Mouse (Mus musculus): ENCODE measurements around the gene Proser2. TPM values are rescaled to one million over a fixed set of nuclear protein-coding genes. Genes with fewer than 3 reads are reported as not detected.

Proser2 gene
- total RNA-seq, 2 experiments from 2014 or later: 2.3 to 3.4 TPM

DNA sequence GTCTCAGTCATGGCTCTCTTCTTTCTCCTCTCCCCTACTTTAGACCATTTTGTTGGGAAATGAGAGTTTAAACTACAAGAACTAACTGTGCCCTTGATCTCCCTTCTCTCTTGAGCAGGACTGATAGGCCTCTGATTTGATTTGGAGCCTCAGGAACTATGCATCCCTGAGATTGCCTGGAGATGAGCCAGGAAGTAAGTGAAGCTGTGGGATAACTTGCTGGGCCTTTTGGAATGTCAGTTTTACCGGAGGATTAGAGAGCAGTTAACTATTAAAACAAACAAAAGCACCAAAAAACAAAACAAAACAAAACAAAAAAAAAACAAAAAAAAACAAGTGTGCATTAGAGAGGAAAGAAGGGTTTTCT is 54.5 kb downstream of the Proser2 start:
- DNase-seq: no peak
- intact Hi-C loops (cut with DNase I): no loop called here

- DNase-seq: peak; percentile 6
- intact Hi-C loops (cut with DNase I): no loop called here
These were observed 55.0 kb downstream of the Proser2 start for GRCm38 (mm10) chr2:6074891-6075529.

DNA sequence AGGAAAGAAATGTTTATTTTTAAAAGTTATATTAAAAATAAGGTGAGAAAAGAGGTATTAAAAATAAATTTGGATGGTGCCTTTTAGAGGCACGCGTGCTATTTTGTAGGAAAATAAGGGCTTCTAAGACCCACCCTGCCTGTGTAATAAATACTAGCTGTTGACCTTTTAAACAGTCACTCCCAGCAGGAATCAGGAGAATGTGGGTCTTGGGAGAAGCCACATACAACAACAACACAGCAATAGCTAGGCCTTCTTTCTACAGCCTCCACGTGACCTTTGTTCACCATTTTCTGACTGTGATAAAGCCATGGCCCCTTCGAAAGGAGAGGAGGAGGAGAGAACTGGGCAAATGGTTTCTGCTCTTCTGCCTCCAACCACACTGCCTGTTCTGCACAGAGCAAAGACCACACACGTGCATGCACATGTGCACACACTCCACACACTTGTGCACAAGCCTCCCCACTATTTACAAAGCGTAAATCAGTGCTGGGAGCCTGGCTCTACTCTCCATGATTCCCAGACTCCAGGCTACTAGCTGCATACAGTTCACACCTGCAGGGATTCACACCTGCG is 57.2 kb downstream of the Proser2 start:
- intact Hi-C loops (cut with DNase I): no loop called here
- no peak for DNase-seq

DNA sequence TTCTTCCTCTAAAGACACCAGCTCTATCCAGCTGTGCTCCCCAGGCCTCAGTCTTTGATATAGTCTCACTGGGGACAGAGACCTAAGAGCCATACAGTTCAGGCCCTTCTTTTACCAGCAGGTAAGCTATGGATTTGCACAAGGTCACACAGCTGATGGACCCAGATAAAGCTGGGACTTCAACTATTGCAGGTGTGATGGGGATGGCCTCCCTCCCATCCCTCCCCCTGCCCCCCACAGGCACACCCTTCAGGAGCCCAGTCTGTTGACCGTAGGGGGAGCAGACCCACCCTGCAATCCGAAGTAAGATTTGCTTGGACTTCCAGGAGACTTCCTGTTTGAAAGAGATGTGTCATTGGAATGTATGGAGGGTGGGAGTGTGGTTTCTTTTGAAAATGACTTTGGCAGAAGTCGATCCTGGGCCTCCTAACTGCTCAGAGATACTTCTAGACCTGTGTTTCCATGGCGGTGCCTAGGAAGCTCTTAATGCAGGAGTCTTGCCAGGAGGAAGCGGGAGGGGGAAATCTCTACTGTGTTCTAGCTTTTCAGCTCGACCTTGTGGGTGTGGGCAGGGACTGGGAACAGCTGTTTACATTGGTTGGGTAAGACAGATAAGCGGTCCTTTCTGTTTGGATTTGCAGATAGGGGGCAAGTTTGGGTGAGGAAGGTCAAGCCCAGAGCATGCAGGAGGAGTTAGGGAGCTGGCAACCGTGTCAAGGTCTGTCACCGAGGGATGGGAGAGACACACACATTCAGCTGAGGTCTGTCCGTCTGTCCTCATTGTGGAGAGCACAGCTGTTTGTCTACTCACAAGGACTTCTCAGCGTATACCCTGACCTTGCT is 58.2 kb downstream of the Proser2 start:
- no peak for DNase-seq
- intact Hi-C loops (cut with DNase I): no loop called here

GRCm38 (mm10) chr2:6070925-6071324 is 59.1 kb downstream of the Proser2 start:
- intact Hi-C loops (cut with DNase I): no loop called here
- DNase-seq: no peak

- intact Hi-C loops (cut with DNase I): no loop called here
- no peak for DNase-seq
These were observed 62.7 kb downstream of the Proser2 start for GRCm38 (mm10) chr2:6067341-6067740.

DNA sequence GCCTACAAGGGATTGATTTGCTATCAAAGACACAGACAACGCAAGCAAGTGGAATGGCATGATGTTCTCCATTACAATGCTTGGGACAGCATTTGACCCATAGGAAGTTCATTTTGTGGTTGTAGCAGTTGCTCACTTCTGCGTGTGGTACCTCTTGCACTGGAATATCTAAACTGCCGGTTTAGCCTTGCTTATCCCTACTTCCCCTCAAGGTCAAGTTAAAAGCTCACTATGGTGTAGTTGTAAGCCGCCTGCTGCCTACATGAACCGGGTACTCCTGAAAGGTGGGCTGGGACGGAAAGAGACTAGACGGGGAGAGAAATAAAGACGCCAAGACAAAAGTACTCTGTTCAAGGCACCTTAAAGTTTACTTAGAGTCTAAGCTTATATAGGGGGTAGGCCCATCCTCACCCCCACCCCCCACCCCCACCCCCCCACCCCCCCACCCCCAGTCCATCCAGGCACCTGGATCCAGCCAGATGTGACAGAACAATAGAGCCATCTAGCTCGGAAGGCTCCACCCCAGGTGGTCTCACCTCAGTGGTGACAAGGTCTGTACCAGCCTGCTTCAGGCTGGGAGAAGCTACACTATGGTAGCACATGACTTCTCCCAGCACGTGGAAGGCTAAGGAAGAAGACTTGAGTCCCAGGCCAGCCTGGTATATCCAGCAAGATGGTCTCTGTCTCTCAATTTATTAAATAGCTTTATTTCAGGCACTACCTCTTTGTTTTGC is 69.8 kb downstream of the Proser2 start:
- intact Hi-C loops (cut with DNase I): no loop called here
- DNase-seq: no peak

DNA sequence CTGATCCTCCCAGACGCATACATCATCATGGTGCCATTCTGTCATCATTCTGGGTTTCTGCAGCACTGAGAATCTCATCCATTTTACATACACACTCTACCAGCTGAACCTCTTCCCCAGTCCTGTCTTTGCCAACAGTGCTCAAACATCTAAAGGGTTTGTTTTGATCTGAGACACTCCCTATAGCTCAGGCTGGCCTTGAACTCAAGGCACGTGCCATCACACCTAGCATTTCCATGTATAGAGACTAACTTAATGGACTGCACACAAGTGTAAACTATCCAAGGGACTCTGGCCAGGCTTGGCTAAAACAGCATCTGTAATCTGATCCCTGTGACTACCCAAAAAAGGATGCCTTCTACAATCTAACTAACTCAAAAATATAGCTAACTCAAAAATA is 70.7 kb downstream of the Proser2 start:
- intact Hi-C loops (cut with DNase I): no loop called here

GRCm38 (mm10) chr2:6056518-6056917 is 73.5 kb downstream of the Proser2 start:
- DNase-seq: no peak
- intact Hi-C loops (cut with DNase I): no loop called here

More for the DNA sequence above, 70.7 kb downstream of the Proser2 start:
- DNase-seq: no peak

DNA sequence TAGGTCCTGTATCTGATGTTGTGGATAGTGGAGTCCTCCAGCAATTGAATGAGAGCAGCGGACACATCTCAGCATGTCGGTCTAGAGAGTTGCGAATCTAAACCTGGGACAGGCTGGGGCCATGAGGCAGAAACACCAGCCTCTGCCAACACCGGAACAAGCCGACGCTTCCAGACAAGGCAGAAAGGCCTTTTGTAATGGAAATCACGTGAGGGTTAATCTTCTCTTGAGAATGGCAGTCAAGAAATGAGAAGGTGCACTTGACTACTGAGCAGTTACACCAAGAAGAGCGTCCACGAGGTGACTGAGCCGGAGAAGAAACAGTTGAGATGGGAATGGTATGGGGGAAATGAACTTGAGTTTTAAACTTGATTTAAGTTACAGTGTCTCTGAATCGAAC is 74.5 kb downstream of the Proser2 start:
- intact Hi-C loops (cut with DNase I): no loop called here
- no peak for DNase-seq

- DNase-seq: no peak
- intact Hi-C loops (cut with DNase I): no loop called here
These were observed 81.0 kb downstream of the Proser2 start for GRCm38 (mm10) chr2:6049018-6049417.

- intact Hi-C loops (cut with DNase I): no loop called here
These were observed 81.4 kb downstream of the Proser2 start for GRCm38 (mm10) chr2:6048570-6048969.

More at GRCm38 (mm10) chr2:6048570-6048969, 81.4 kb downstream of the Proser2 start:
- DNase-seq: no peak

Other genes starting within 250 kb of the Proser2 start
- 100 to 1,000 TPM; 100 to 114 TPM for gene Sec61a2, start 234.8 kb downstream of the Proser2 start, total RNA-seq (2021)
- 10 to 100 TPM; 11.6 to 14.8 TPM for gene Dhtkd1, start 187.4 kb downstream of the Proser2 start, total RNA-seq (2021)
- gene Upf2, start 178.7 kb downstream of the Proser2 start, total RNA-seq (2021): 10 to 100 TPM; 16.7 to 19.6 TPM
- under 1 TPM; 0.60 to 0.68 TPM for gene Echdc3, start 82.8 kb upstream of the Proser2 start, total RNA-seq (2021)
- gene Usp6nl, start 192.5 kb upstream of the Proser2 start, total RNA-seq (2021): 10 to 100 TPM; 26.7 to 30.0 TPM